11 mouse cellular contexts compared by ENCODE assay signal in genomic region chr17:56488028-56488427, GRCm38 (mm10). TPM values are rescaled to one million over a fixed set of nuclear protein-coding genes. Genes with fewer than 3 reads are reported as not detected.
DNase-seq lines count a peak whose midpoint lies in the region; ATAC-seq and TF ChIP-seq lines count a peak whose summit lies in the region.
"Had no signal": no experiment of that assay in that cellular context is flagged by ENCODE, and none has a peak within 500 bp of the region (broad histone marks: within the 10 kb centered on the region; RNA-seq: fewer than 3 reads in every experiment).

No protein-coding gene starts in this region.

- DNase-seq in gastrocnemius, adult 2 months: peak; percentile 24
- DNase-seq in gastrocnemius, postnatal 14 days: no peak
- DNase-seq in embryo, embryonic 10.5 days (ENCODE audit: low spot score): peak; percentile 94
- DNase-seq in hindbrain, embryonic 14.5 days (ENCODE audit: low spot score): peak; percentile 68
- peak; percentile 83 for DNase-seq in neural tube, embryonic 10.5 days (ENCODE audit: extremely low spot score, low spot score)
- DNase-seq in urinary bladder, adult 18-20 months (ENCODE audit: low spot score in 2 of 2): no peak
- DNase-seq in layer of hippocampus, adult 8-10 months (ENCODE audit: low spot score in 2 of 2): no peak
- no peak for DNase-seq in thymus, postnatal 14 days
- DNase-seq: adrenal gland, postnatal 25 days had no signal

- intact Hi-C loops in gastrocnemius, adult 2 months (cut with DNase I): no loop called here
- intact Hi-C loops in gastrocnemius, postnatal 14 days (cut with DNase I; ENCODE audit: low total_unique reads): no loop called here

- peaks cover 19% of the 10 kb centered on the region for H3K4me1 ChIP-seq in hindbrain, embryonic 14.5 days (replicated peaks; ENCODE audit: control insufficient read depth, insufficient read depth, low read length)

- H3K27ac ChIP-seq in gastrocnemius, adult 2 months: no peak overlapping the region
- peak overlapping the region; percentile 71 for H3K27ac ChIP-seq in hindbrain, embryonic 14.5 days
- H3K27ac ChIP-seq: macrophage had no signal

- peak; percentile 75 for ATAC-seq in hindbrain, embryonic 14.5 days (ENCODE audit: low FRiP score)
- ATAC-seq: inflammation-experienced regulatory T-cells, adult 6 months had no signal

- H3K4me2 ChIP-seq in hindbrain, embryonic 14.5 days (replicated peaks): no peak overlapping the region

- WGBS in hindbrain, embryonic 14.5 days: 4% methylated on average over 12 of the region's 12 CpGs

- H3K9me3 ChIP-seq in hindbrain, embryonic 14.5 days (ENCODE audit: control insufficient read depth, low read length): peaks cover 1% of the 10 kb centered on the region

- no peaks in the 10 kb centered on the region for H3K36me3 ChIP-seq in hindbrain, embryonic 14.5 days (replicated peaks; ENCODE audit: control insufficient read depth, insufficient read depth)

- 0 out of 2 replicates have a peak overlapping the region, but pooled peaks have one; percentile 13 for H3K9ac ChIP-seq in hindbrain, embryonic 14.5 days

- no peaks in the 10 kb centered on the region for H3K27me3 ChIP-seq in hindbrain, embryonic 14.5 days (ENCODE audit: control insufficient read depth, insufficient read depth, low read length)

- no peak overlapping the region for H3K4me3 ChIP-seq in gastrocnemius, adult 2 months
- H3K4me3 ChIP-seq in hindbrain, embryonic 14.5 days (replicated peaks; ENCODE audit: low read length): no peak overlapping the region

- TF ChIP-seq CTCF in gastrocnemius, adult 2 months (IDR thresholded peaks at IDR 0.05): no peak

RNA-seq across cellular contexts. Expression of gene Ptprs, which starts 11.7 kb away (rescaled TPM):
- total RNA-seq in gastrocnemius, adult 2 months (2021): 10 to 100 TPM; 29.6 to 43.1 TPM
- total RNA-seq in gastrocnemius, postnatal 14 days (2021): 10 to 100 TPM; 38.2 to 44.4 TPM
- polyA plus RNA-seq in hindbrain, embryonic 14.5 days (2014; fragmentation: Nextera tagmentation; extraction: Ambion mirVana): 272 and 276 TPM in 2 replicates
- 100 to 1,000 TPM; 605 to 694 (median 657) TPM for total RNA-seq in layer of hippocampus, adult 8-10 months (2022)

RNA-seq across cellular contexts. Expression of gene Znrf4, which starts 24.2 kb away (rescaled TPM):
- total RNA-seq in gastrocnemius, adult 2 months (2021): not detected
- not detected for total RNA-seq in gastrocnemius, postnatal 14 days (2021)
- not detected in 2 replicates for polyA plus RNA-seq in hindbrain, embryonic 14.5 days (2014; fragmentation: Nextera tagmentation; extraction: Ambion mirVana)
- total RNA-seq in layer of hippocampus, adult 8-10 months (2022): not detected
- total RNA-seq: adrenal gland, postnatal 25 days had no signal
- polyA plus RNA-seq: inflammation-experienced regulatory T-cells, adult 6 months; macrophage had no signal

Comparison
In these comparisons a context has a peak if more than half of its experiments do, and no peak if none do; other contexts are left out.
1. DNase-seq: peak in gastrocnemius, adult 2 months (single experiment), embryo, embryonic 10.5 days (single experiment), hindbrain, embryonic 14.5 days (single experiment) and neural tube, embryonic 10.5 days (single experiment); none in gastrocnemius, postnatal 14 days (single experiment), urinary bladder, adult 18-20 months (0 of 2), layer of hippocampus, adult 8-10 months (0 of 2) and thymus, postnatal 14 days (single experiment).
2. RNA of gene Ptprs, which starts 11.7 kb away (total RNA-seq): 605 to 694 TPM in layer of hippocampus, adult 8-10 months; 38.2 to 44.4 TPM in gastrocnemius, postnatal 14 days and 29.6 to 43.1 TPM in gastrocnemius, adult 2 months; every median in the first group is over 10 times any median in the second.